Mouse (Mus musculus): Measurements from ENCODE around the gene Olfr1368.

DNA sequence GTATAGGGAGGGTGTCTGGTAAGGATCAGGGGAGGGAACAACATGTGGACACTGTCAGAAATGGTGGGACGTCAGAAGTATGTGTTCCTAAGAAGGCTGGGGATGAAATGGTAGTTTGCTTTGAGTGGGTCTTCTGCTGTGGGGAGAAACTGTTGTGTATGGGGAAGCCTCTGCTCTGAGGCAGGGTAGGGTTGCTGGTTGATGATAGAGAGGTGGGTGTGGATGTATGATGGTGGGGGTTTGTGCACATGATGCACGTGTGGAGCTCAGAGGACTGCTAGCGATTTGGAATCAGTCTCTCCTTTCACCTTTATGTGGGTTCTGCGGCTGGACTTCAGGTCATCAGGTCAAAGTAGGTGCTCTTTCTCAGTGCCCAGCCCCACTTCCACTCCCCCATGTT, 39.9 kb upstream of the Olfr1368 start:
- TF ChIP-seq CTCF (IDR thresholded peaks at IDR 0.05; ENCODE audit: extremely low read depth, insufficient read depth, insufficient read length, insufficient replicate concordance), result no peak
- no peak for TF ChIP-seq POLR2A (IDR thresholded peaks at IDR 0.05; ENCODE audit: low read depth, low read length)

Measured in spleen, adult 2 months (tissue).